Mouse (Mus musculus) mesoderm, embryonic 11.5 days (tissue): ENCODE measurements at regions not wholly inside any gene's neighbourhood (a gene's known extent, or its start where the extent isn't known, plus 50 kb on each side); places are given as distances from the start of the nearest gene placed in this dataset.
"Not testable (repeated sequence)": the region's sequence is repeated elsewhere in the genome, so short reads cannot be mapped to it uniquely, and the experiment has no call there.

ENCODE experiments used
- DNase-seq: peaks from one replicate; pipeline ENCODE4 v3.0.0-alpha.2; 2012; ENCODE audit warnings: low read depth, low spot score

DNA sequence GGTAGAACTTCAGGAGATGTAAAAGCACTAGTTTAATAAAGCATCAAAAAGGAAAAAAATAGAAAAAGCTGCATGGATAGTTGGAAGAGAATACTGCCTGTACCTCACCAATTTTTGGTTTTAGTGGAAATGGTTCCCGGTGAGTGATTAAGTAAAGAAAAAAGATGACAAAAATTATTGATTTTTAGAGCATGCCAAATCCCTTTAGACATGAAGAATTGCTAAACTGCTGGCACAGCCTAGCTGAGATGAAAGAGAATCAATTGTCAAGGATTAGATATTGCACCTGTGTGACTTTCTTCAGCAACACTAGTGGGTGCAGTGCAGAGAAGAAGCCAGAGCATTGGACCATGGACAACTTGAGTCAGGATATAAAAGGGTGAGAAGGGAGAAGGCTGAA lies 348.7 kb upstream of the Cpeb2 start:
- DNase-seq: no peak

DNA sequence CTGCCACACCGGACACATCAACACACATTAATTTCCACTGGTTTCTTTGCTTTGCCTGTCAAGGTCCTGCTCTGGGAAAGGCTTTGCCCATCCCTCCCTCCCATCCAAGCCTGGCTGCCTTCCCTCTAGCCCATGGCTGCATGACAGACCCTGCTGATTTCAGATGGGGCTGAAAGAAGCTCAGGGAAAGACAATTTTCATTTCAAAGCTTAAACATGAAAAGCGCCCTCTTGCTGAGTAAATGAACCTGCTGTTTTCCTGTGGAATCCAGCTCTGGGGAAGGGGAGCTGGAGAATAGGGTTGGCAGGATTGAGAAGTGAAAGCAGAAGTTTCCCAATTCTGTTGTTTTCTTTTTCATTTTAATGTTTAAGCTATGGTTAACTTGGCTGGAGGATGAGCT lies 341.1 kb upstream of the Cpeb2 start:
- no peak for DNase-seq

DNA sequence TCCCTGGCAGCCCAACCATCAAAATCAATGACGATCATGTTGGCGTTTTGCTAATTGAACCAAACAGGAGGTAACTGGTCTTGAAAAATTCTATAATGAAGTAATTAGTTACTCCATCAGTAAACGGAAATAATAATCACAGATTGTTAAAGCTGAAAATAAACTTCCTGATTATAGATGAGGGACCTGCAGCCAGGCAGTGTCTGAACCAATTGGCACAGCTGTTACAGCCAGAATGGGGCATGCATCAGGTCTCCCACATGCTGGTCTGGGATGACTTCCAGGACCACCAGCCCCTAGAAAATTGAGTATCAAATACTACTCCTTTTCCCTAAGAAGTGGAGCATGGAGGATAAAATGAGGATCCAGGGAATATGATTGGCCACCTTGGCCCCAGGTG lies 326.8 kb upstream of the Cpeb2 start:
- no peak for DNase-seq

DNA sequence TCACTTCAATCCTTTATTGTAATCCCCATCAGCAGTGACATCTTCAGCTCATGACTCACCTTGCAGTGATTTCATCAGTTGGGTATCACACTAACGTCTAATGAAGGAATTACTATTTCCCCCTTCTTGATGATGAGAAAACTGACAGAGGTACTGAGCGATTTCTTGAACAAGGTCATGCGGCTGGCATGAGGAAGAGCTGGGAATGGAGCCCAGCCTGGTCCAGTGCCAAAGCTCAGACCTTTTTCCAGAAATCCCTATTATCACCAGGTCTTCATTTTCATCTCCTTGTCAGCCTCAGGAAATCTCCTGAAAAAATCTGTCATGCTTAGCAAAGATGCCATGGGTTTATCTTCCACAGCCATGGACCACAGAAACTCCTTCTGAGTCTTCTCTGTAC lies 313.6 kb upstream of the Cpeb2 start:
- no peak for DNase-seq

DNA sequence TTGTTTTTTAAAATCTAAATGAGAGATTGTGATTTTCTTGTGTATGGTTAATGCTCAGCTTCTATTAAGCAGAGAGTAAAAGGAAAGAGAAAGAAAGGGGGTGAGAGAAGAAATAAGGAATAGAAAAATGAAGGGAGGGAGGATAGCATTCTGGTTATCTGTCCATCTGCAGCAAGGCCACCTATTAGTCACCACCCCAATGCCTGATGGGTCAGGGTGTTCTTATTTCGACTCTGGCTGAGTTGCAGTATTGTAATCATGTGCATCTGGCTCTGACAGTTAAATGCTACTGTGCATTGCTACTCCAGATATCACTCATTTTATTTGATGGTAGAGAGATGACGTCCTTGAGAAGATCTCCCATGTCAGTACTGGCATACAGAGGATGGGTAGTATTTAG lies 300.9 kb upstream of the Cpeb2 start:
- no peak for DNase-seq

DNA sequence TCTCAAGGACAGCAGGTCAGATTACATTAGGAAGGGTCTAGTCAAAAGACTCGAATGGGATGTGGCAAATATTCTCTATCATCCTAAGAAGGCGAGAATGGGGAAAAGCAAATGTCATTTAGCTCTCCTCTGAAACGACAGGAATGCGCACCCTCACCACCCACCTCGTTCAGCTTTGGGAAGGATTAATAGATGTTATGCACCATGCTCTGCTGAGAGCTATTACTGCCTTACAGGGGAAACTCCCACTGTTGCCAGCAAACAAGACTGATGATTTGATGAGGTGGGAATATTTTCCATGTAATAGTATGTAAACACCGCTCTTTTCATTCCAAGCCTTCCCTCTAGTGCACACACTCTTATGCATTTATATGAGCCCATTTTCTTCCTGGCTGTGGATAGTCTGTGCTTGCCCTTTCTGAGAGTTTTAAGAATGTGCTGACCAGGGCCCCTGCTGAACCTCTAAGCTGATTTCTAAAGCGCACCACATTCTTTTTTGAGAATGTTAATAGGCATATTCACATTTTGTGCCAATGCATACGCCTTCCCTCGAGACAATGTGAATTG lies 273.6 kb upstream of the Cpeb2 start:
- no peak for DNase-seq

DNA sequence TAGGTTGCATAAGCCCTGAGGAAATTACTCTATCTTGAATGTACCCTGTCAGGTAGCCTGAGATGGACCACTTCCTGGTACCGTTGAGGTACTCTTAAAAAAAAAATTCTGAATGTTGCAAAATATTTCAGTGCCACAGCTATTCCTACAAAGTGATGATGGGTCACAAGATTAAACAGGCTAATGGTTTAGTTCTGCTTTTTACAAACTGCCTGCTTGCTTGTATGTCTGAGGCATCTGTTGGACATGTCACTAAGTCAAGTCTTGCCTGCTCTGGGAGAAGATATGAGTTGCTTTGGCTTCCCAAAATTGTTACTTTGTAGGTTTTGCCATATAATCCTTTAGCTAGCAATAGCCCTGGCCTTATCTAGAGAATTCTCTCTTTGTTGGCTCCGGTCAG lies 266.0 kb upstream of the Cpeb2 start:
- DNase-seq: not testable (repeated sequence)

DNA sequence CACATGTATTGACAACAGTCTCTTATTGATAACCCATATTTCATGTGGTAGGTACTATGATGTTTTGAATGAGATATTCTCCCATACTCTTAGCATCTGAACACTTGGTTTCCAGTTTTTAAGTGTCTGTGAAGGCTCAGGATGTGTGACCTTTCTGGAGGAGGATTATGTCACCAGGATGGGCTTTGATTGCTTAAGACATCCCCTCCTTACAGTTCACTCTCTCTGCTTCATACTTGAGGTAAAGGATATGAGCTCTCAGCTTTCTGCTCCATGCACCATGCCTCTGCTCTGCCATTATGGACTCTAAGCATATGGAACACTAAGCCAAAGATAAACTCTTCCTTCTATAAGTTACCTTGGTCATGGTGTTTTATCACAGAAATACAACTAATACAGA lies 263.8 kb upstream of the Cpeb2 start:
- DNase-seq: no peak

DNA sequence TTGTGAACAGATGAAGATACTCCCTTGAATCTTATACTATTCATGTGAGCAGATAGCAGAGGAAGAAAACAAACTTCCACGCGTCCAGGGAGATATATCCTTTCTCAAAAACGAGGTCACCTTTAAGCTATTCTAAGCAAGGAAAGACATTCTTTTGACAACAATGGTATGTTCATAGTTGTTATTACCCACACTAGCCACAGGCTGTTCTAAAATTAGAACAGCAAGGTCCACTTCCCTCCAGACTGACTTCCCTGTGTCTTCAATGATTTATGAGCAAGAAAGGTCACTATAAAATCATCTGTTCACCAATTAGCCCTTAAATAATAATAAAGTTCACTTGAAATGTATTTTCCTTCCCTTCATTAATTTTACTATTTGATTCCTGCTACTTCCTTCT lies 263.3 kb upstream of the Cpeb2 start:
- DNase-seq: no peak

DNA sequence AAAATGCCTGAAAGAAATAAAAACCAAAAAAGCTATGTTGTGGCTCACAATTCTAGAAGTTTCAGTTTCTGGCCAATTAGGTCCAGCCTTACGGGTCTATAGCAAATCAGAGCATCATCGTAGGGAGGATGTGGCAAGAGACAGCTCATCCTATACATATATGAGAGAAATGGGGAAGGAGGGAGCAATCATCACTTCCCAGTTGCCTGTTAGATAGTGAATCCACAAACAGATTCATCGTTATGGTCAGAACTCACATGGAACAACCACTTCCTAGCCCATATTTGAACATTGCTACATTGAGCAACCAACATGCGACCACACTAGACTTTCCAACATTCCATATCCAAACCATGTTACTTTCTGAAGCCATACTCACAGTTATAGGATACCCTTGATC lies 255.9 kb upstream of the Cpeb2 start:
- no peak for DNase-seq

DNA sequence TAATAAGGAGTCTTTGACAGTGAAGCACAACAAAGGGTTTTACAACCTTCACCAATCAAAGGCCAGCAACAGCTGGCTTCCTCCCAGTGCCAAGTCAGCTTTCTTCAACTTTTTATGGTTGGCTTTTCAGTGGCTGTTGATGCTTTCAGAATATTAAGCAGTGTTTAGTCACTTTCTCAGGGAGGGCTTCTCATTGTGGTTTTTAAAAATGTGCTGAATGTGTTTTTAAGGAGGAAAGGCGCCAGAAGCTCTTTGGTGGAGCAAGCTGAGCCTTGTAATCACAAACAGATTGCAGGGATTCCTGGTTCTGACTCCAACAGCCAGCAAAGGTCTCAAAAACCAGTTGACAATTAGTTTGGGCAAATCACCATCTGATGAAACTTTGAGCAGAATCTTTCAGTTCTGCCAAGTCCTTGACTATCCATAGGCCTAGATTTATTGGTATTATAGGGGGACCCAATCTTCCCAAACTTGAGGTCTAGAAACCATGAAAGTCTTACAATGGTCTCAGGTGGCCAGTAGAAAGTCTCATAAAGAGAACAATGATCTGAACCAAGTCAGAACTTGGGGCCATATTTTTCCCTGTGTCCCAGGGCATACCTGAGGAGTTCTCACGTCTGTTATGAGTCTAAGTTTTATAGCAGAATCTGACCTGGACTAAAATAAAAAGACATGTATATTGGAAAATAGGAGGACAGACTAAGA lies 251.9 kb upstream of the Cpeb2 start:
- no peak for DNase-seq

DNA sequence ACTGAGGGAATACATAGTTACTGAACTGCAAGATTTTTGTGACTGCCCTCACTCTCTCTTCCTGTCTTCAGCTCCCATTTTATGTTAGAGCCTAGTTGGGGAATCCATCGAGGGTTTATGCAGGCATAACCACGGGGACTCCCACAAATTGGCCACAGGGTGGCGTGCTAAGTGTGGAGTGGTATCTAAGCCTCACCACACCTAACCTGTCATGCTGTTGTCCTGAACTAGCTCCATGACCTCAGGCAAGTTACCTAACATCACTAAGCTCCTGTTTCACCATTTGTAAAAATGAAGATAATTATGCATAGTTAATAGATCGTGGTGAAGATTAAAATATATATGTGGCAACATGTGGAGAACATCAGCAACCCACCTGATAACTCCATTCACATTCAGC lies 246.8 kb upstream of the Cpeb2 start:
- no peak for DNase-seq

DNA sequence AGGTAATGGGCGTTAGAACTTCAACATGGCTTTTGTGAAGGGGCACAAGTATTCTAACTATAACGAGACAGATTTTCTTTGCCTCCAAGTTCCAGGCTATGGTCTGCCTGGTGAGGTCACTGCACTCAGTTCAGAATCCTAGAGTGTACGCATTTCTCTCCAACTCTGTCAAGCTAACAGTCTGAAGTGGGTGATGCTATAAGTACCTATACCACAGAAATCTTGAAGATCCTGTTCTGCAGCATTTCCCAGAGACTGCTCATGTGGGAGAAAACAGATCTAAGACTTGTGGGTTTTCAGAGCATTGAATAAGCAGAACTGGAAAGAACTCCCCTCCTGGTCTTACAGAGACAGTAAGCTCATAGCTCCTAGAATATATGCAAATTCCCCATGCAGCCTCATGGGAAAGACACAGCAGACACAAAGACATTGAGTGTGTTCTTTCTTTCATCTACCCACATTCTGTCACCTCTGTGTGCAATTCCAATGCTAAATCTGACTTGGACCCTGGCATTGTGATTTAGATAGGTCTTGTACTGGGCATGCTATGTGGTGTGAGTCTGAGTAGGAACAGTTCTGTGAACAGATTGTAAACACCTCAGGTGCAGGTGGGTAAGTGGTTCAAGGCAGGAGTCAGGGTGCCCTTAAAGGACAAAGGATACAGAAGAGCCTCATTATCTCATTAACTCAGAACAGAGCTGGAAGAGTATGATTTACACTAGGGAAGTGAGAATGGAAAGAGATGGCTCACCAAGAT lies 245.1 kb upstream of the Cpeb2 start:
- no peak for DNase-seq

DNA sequence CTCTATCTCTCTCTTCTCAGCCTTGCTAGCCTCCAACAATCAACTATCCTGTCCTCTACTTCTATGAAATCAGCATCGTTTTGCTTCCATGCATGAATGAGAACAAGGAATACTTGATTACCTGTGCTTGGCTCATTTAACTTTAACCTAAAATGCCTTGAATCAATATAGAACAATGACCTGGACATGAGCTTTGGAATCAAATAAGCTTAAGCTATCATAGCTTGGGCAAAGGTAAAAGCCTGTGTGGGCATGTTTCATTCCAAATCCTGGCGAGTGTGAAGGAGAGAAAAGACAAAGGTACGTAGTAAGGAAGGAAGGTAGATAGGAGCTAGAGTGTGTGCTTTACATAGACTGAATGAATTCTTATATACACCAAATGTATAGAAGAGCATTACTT lies 243.7 kb upstream of the Cpeb2 start:
- no peak for DNase-seq

DNA sequence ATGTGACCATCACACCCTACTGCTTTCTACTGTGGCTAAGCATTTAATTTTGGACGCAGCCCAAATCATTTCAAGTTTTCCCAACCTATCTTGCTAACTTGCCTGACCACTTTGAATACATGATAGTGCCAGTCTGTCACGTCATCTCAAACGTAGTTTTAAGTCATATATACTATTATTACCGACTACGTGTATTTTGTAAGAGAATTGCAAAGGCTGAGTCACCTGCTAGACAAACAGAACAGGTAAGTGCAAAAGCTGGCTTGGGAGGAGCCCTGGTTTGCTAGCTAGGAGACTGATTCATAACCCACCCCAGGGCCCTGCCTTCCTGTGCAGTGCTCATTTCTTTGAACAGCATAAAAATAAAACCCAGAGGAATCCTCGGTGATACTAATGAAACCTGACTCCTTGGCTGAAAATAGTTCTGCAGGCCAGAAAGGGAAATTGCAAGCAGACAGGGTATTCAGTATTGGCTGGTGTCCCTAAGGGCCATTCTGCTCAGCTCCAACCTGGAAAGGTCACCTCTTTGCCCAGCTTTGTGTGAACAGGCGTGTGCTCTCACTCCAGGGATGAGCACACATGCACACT lies 208.9 kb upstream of the Cpeb2 start:
- DNase-seq: no peak

DNA sequence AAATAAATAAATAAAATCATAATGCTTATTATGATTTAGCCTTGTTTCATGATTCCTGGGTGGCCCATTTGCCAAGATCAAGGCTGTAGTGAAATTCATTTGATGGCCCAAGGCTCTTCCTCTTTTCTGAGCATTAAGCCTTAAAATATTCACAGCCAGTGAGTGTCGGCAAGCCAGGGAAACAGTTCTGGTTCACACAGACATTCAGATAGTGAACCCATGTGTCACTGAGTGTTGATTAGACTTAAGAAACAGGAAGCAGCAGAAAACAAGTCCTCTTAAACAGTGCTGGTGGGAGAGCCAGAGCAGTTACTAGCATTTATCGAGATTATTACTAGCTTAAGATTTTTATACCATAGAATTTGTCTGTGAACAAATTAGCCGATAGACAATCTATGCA lies 201.7 kb upstream of the Cpeb2 start:
- DNase-seq: no peak

DNA sequence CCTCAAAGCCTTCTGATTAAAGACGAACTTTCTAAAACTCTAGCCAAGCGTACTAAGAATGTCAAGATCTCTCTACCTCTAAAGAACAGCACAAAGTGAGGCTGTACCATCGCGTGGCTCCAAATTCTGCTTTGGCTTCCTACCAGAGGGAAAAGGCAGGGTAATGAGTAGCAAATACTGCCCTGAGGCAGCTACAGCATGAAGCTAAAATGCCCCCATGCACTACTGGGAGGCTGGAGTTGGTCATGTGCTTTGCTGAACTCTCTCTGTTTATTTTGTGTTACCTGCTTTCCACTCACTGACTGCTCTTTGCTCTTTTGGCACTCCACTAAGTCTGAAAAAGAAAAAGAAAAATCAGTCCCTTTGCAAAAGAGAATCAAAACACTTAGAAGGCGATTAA lies 201.1 kb upstream of the Cpeb2 start:
- no peak for DNase-seq

DNA sequence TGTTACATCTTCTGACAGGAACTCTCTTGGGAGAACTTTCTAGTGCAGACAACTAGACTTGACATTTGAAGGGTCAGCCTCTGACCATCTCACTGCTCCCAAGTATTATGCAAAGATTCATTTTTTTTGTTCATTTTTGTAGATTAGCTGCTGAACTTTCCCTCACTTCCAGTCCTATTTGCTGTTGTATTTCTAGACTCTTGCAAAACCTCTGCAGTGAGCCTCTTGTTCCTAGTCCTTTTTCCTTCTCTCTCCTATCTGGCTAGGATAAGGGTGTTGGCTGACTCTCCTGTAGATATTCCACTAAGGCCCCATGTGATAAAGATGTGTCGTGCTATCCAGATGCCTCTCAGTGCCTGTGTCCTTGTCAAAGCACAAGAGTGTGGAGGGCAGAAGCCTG lies 198.5 kb upstream of the Cpeb2 start:
- no peak for DNase-seq

DNA sequence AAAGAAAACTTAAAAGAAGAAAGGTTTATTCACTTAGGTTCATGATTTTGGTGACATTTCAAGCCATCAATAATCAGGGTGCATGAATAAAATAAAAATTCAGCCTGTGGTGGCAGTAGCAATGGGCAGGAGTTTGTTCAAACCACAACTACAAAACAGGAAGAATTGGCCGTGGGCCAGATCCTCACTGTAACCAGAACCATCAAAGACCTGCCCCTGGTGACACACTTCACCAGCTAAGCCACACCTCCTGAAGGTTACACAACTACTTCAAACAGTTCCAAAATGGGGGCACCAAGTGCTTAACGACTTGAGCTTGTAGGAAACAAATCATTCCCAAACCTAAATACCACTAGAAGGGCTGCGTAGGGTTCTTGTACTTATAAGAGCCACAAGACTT lies 195.4 kb upstream of the Cpeb2 start:
- DNase-seq: no peak

DNA sequence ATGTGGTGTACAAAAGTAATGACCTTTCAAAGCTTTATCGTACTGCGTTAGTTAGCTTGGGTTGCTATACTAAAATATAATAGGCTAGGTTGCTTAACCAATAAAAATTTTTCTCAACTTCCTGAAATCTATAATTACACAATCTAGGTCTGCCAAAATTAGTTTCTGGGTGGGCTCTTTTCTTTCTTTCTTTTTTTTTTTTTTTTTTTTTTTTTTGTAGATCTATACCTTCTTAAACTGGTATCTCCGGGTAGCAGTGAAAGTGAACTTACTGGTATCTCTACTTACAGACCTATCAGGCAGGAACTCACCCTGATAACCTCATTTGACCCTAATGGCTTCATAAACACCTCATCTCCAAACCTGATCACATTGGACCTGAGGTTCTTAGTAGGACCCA lies 193.4 kb upstream of the Cpeb2 start:
- DNase-seq: no peak

DNA sequence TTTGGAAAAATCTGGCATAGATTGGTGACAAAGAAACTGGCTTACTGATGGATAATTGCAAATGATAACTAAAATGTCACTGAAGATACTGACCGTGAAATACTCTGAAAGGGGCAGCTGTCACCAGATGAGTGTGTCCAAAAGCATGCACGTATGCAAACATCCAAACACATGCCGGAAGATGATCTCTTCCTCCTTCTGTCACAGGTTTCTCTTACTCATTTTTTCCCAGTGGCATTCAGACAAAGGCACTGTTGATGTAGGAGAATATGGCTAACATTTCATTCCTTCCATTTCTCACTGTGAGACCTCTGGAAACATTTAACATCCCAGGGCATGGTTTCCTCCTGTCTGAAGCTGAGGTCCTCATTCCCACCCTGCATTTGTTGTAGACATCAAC lies 190.4 kb upstream of the Cpeb2 start:
- DNase-seq: no peak

DNA sequence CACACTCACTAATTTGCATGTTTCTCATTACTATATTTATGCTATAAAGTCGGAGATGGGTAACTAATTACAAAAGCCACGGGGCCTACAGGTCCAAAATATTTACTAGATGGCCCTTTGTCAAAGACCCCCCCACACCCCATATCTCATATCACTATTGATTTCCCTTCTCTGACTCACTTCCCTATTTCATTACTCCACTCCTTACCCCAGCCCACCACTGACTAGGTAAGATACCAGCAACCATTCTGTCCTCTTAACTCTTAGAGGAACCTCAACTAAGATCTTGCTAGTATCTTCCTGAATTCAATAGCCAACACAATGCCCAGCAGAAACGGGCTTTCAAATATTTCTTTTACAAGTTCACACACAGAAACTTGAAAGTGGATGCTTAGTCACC lies 187.1 kb upstream of the Cpeb2 start:
- no peak for DNase-seq

DNA sequence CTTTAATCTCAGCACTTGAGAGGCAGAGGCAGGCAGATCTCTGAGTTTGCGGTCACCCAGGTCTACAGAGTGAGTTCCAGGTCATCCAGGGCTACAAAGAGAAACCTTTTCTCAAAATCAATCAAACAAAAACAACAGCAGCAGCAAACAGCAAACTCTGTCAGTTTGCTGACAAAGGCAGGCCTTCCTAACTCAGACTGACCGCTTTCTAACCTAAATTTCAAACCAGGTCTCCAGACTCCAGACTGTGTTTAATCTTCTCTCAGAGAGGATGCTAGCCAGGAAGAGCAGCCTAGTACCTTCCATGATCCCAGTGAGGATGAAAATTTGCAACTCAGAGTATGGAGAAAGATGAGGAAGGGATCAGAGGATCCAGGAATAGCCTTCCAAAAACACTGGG lies 185.7 kb upstream of the Cpeb2 start:
- no peak for DNase-seq
